Mouse (Mus musculus) kidney, embryonic 14.5 days (tissue): ENCODE measurements around the gene Mylk2. TPM values are rescaled to one million over a fixed set of nuclear protein-coding genes. Genes with fewer than 3 reads are reported as not detected.

Experiments used
- ATAC-seq: fragments of 200-750 bp; cut with Nextera tagmentation; 2 replicates; pipeline ENCODE4 v1.8.0; 2017; ENCODE audit warnings: moderate number of reproducible peaks, mild to moderate bottlenecking, moderate TSS enrichment, moderate library complexity; ENCODE audit not compliant: low FRiP score, low TSS enrichment
- H3K27ac ChIP-seq: fragments of 300-500 bp; sonication (generic); 2 replicates; pipeline ENCODE4 v1.5.1; 2014; ENCODE audit warnings: low read depth, mild to moderate bottlenecking, low read length, moderate library complexity, mixed read lengths
- H3K27me3 ChIP-seq: fragments of 300-500 bp; sonication (generic); 2 replicates; pipeline ENCODE4 v1.6.1; 2014; ENCODE audit warnings: mild to moderate bottlenecking, low read length; ENCODE audit not compliant: control insufficient read depth, insufficient read depth
- H3K36me3 ChIP-seq: fragments of 300-500 bp; sonication (generic); 2 replicates; pipeline ENCODE4 v1.6.1; 2014; ENCODE audit warnings: low read length, mixed read lengths; ENCODE audit not compliant: control insufficient read depth, insufficient read depth
- H3K4me1 ChIP-seq: fragments of 300-500 bp; sonication (generic); 2 replicates; pipeline ENCODE4 v1.6.1; 2014; ENCODE audit warnings: low read length, mixed read lengths; ENCODE audit not compliant: control insufficient read depth, insufficient read depth
- H3K4me2 ChIP-seq: fragments of 300-500 bp; sonication (generic); replicated peaks from 2 replicates; pipeline ENCODE4 v1.6.1; 2014; ENCODE audit warnings: low read depth, mild to moderate bottlenecking, low read length
- H3K4me3 ChIP-seq: fragments of 300-500 bp; sonication (generic); 2 replicates; pipeline ENCODE4 v1.5.1; 2014; ENCODE audit warnings: mild to moderate bottlenecking, low read length
- H3K9ac ChIP-seq: fragments of 300-500 bp; sonication (generic); 2 replicates; pipeline ENCODE4 v1.6.1; 2014; ENCODE audit warnings: low read depth, mild to moderate bottlenecking, low read length, moderate library complexity
- H3K9me3 ChIP-seq: fragments of 300-500 bp; sonication (generic); 2 replicates; pipeline ENCODE4 v1.6.1; 2016; ENCODE audit warnings: low read length; ENCODE audit not compliant: control insufficient read depth
- WGBS: fragments of 180-500 bp; shearing (Covaris S2); extraction: QIAGEN DNeasy Blood & Tissue Kit; methylation state at CpG from one replicate; pipeline ENCODE4 v1.1.7; 2014; 5-methylcytosine and 5-hydroxymethylcytosine counted together
- polyA plus RNA-seq: library from polyadenylated mRNA; unstranded; fragments of >200 nt; fragmentation: Nextera tagmentation; extraction: Ambion mirVana; gene quantifications from 2 replicates; pipeline ENCODE4 v1.2.1, GENCODE M21; 2014

Gene Mylk2
- polyA plus RNA-seq, 1 experiment from 2014 or later: not detected

DNA sequence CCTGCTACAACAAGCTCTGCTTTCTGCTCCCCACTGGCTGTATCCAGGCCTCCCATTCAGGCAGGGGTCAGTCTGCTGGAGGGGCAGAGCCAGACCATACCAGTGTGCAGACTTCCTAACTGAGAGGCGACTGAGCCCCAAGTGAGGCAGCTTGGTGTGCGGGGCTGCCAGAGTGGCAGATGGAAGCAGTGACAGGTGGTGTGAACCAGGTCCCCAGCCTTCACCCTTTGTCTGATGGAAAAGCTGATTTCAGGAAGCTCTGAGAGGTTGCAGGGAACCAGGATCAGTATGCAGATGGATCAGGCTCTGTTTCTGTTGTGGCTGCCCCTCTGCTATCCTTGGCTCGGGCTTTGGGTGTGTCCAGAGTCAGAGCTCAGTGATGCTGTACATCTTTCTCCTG is 12.5 kb downstream of the Mylk2 start:
- no peaks in the 10 kb centered on the region for H3K9me3 ChIP-seq
- H3K27ac ChIP-seq: 0 out of 2 replicates have a peak overlapping the region, but pooled peaks have one; percentile 32
- no peaks in the 10 kb centered on the region for H3K36me3 ChIP-seq
- WGBS: 73% methylated on average over 3 of the region's 3 CpGs
- no peaks in the 10 kb centered on the region for H3K27me3 ChIP-seq
- no peak for ATAC-seq
- peaks cover 44% of the 10 kb centered on the region for H3K4me1 ChIP-seq
- no peak overlapping the region for H3K4me3 ChIP-seq
- no peak overlapping the region for H3K4me2 ChIP-seq
- H3K9ac ChIP-seq: no peak overlapping the region

DNA sequence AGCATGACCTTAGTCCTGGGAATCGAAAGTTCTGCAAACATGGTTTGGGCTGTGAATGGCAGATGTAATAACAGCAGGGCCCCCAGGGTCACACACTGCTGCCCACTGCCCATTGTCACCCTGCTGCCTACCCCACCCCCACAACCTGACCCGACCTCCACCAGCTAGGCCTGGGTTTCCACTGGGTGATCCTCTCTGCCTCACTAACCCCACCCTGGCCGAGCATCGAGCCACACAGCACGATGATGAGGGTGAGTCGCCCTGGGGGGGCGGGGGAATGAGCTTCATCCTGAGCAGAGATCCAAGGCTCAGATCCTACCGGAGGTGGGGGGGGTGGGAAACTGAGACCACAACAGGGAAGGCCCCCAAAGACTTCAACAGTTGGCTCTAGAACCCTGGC is 13.0 kb downstream of the Mylk2 start:
- H3K9ac ChIP-seq: no peak overlapping the region
- 36% methylated on average over 8 of the region's 8 CpGs for WGBS
- ATAC-seq: peak; percentile 50
- H3K4me1 ChIP-seq: peaks cover 46% of the 10 kb centered on the region
- H3K27me3 ChIP-seq: no peaks in the 10 kb centered on the region
- no peak overlapping the region for H3K4me3 ChIP-seq
- H3K9me3 ChIP-seq: no peaks in the 10 kb centered on the region
- no peaks in the 10 kb centered on the region for H3K36me3 ChIP-seq
- no peak overlapping the region for H3K4me2 ChIP-seq
- H3K27ac ChIP-seq: no peak overlapping the region

DNA sequence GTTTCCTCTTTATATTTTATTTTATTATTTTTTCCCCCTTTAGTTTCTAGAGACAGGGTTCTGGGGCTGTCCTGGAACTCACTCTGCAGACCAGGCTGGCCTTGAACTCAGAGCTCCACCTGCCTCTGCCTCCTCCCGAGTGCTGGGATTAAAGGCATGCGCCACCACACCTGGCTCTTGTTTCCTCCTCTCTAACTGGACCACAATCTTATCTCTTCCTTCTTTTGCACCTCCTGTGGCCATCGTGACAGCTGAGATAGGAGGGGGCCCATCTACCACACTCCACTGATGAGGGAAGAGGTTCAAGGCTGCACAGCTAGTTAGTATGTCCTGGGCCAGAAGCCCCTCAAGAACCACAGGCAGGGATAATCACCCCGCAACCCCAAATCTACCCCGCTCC is 13.4 kb downstream of the Mylk2 start:
- Histone ChIP-seq H3K4me1 (peaks cover 48% of the 10 kb centered on the region), H3K4me3 (no peak overlapping the region), H3K27ac (peak overlapping the region; percentile 82; the same call in 1 of the 2 replicates), H3K36me3 (no peaks in the 10 kb centered on the region), H3K9me3 (no peaks in the 10 kb centered on the region), H3K9ac (no peak overlapping the region), H3K4me2 (no peak overlapping the region), H3K27me3 (no peaks in the 10 kb centered on the region)
- 79% methylated on average over 5 of the region's 5 CpGs for WGBS
- ATAC-seq: no peak

DNA sequence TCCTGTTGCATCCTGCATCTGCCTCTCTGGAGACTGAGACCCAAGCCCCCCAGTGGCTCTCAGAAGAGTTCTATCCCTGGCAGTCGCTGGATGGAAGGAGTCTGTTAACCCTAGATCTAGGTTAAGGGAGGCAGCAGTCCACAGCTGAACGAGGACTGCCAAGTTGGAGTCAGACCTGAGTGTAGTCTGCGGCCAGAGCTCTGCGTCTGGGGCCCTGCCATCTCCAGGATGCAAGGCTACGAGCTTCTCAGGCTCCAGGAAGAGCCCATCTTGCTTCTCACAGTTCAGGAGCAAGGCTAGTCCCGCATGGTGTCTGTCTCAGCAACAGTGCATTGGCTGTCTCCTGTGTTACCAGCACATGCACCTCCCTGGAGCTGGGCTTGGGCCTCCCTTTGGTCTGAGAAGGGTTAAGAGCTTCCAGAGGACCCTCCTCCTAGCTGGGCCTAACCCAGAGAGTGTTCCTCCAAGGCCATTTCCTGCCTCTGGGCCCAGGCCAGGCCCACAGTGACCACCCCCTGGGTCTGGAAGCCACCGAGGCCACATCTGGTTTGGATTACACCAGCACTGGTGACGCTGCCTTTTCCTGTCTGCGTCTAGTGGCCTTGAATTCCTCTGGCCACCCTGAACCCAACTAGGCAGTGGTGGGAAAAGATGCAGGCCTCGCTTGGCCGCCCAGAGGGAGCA is 14.2 kb downstream of the Mylk2 start:
- 37% methylated on average over 11 of the region's 11 CpGs for WGBS
- Histone ChIP-seq H3K27ac (peak overlapping the region; percentile 82), H3K4me1 (peaks cover 54% of the 10 kb centered on the region), H3K36me3 (no peaks in the 10 kb centered on the region), H3K4me2 (no peak overlapping the region), H3K4me3 (no peak overlapping the region), H3K9ac (no peak overlapping the region; the same call in 1 of the 2 replicates), H3K9me3 (no peaks in the 10 kb centered on the region), H3K27me3 (no peaks in the 10 kb centered on the region)
- ATAC-seq: peak; percentile 79

DNA sequence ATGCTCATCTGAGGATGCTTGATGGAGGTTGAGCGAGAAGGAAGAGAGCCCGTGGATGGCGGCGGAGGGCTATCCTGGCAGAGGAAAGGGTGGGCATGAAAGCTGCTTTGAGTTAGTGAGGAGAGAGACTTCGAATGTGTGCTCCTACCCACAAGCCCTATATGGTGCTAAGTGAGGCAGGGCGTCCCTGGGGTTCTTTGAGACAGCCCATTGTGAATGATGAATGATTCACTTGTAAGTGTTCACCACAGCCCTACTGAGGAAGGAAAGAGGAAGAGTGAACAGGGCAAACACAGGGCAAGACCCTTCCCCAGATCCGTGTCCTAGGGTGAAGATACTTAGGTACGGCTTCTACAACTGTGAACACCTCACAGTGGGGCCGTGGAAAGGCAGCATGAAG is 15.7 kb downstream of the Mylk2 start:
- Histone ChIP-seq H3K4me1 (peaks cover 68% of the 10 kb centered on the region), H3K27ac (no peak overlapping the region), H3K27me3 (no peaks in the 10 kb centered on the region), H3K4me2 (no peak overlapping the region), H3K9ac (no peak overlapping the region), H3K9me3 (no peaks in the 10 kb centered on the region), H3K4me3 (no peak overlapping the region), H3K36me3 (no peaks in the 10 kb centered on the region)
- ATAC-seq: no peak
- WGBS: 64% methylated on average over 9 of the region's 9 CpGs

DNA sequence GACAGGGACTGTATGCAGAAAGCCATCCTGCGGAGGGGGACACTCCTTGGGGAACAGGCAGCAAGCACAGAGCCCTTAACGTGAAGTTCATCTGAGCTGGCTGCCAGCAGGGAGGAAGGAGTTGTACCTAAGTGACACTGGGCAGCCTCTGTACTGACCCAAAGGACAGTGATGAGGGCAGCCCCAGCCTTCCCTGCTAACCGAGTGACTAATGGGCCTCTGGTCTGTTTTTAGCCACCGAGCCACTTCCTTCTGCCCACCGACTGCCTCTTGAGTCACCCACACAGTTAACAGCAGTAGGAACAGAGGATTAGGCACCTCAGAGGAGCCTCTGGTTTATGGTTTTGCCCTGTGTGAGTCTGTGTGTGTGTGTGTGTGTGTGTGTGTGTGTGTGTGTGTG is 16.2 kb downstream of the Mylk2 start:
- Histone ChIP-seq H3K9me3 (no peaks in the 10 kb centered on the region), H3K4me1 (peaks cover 68% of the 10 kb centered on the region), H3K9ac (no peak overlapping the region), H3K27me3 (no peaks in the 10 kb centered on the region), H3K4me3 (no peak overlapping the region), H3K27ac (peak overlapping the region; percentile 66; the same call in 1 of the 2 replicates), H3K4me2 (no peak overlapping the region), H3K36me3 (no peaks in the 10 kb centered on the region)
- WGBS: 52% methylated on average over 5 of the region's 5 CpGs
- no peak for ATAC-seq

DNA sequence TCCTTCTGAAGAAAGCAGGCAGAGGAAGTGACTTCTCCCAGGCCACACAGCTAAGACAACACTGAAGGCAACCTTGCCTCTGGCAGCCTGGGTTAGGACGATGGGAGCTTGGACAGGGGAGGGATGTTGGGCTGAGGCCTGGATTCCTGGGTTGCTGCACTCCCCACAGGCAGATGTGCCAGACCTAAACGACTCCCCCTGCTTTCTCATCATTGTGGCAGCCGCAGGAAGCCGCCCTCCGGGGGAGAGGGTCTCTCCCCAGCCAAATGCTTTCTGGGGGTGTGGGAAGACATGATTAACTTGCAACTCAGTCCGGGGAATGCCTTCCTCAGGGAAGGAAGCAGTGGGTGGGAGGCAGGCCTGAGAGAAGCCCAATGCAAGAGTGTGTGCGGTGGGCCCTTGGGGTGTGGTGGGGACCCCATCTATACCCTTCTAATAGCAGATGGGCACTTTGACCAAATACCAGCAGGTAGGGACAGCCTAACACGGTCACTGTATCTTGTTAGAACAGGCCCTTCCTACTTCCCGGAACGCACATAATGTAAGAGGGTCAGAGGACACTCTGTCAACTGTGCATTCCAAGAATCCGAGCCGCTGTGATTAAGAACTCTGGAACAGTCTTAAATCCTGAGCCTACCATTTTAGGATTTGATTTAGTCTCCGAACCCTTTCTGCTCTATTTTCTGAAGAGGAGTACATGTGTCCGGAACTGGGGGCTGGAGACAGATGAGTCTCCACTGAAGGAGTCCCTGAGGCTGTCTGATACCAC is 17.3 kb downstream of the Mylk2 start:
- Histone ChIP-seq H3K9me3 (no peaks in the 10 kb centered on the region), H3K9ac (no peak overlapping the region), H3K4me1 (peaks cover 67% of the 10 kb centered on the region), H3K4me2 (no peak overlapping the region), H3K36me3 (no peaks in the 10 kb centered on the region), H3K27me3 (no peaks in the 10 kb centered on the region), H3K4me3 (no peak overlapping the region), H3K27ac (peak overlapping the region; percentile 66)
- 32% methylated on average over 14 of the region's 14 CpGs for WGBS
- no peak for ATAC-seq

DNA sequence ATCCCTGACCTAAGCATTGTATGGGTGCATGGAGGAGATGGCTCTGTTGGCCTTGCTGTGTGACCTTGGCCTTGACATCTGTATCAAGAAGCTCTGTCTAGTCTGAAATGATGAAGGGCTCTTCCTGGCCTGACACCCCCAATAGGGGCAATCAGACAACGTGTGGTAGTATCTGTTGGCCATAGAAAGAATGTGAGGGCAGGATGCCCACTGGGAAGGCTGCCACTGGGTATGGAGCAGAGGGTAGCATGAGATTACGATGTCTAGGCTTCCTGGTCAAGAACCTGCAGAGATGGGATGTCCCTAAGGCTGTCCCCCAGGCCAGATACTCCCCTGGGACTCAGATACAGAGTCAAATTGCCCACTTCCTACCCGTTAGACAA is 17.8 kb downstream of the Mylk2 start:
- H3K27me3 ChIP-seq: no peaks in the 10 kb centered on the region

DNA sequence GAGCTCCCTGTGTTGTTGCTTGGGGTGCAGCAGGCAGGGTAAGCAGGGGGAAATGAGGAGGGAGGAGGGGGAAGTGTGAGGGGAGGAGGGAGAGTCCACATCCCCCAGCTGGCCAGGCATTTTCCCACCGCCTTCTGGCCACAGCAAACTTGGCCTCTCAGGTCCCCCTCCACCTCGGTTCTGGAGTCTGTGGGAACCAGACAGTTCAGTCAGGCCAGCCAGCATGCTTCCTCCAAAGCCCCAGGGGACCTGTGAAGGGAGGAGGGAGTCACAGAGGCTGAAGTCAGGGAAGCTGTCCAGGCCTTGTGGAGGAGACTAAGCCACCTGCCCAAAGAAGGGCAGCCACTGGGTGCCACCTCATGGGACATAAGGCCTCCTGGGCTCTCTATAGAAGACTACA is 19.1 kb downstream of the Mylk2 start:
- H3K4me1 ChIP-seq: peaks cover 51% of the 10 kb centered on the region
- H3K4me2 ChIP-seq: no peak overlapping the region
- 0 out of 2 replicates have a peak overlapping the region, but pooled peaks have one; percentile 18 for H3K9ac ChIP-seq
- no peaks in the 10 kb centered on the region for H3K27me3 ChIP-seq
- no peak for ATAC-seq
- no peaks in the 10 kb centered on the region for H3K36me3 ChIP-seq
- WGBS: 39% methylated on average over 2 of the region's 2 CpGs
- no peak overlapping the region for H3K4me3 ChIP-seq
- H3K27ac ChIP-seq: peak overlapping the region; percentile 65; the same call in 1 of the 2 replicates
- H3K9me3 ChIP-seq: no peaks in the 10 kb centered on the region

More for the DNA sequence above, 17.8 kb downstream of the Mylk2 start:
- Histone ChIP-seq H3K9ac (no peak overlapping the region), H3K4me1 (peaks cover 61% of the 10 kb centered on the region), H3K36me3 (no peaks in the 10 kb centered on the region), H3K4me2 (no peak overlapping the region), H3K4me3 (no peak overlapping the region), H3K9me3 (no peaks in the 10 kb centered on the region), H3K27ac (peak overlapping the region; percentile 66; the same call in 1 of the 2 replicates)
- 75% methylated on average over 3 of the region's 3 CpGs for WGBS
- no peak for ATAC-seq
